Mouse (Mus musculus) granulocyte monocyte progenitor cell, adult 5-6 weeks (primary cell): ENCODE results near the gene Nup205. TPM values are rescaled to one million over a fixed set of nuclear protein-coding genes. Genes with fewer than 3 reads are reported as not detected.

Experiments
- ATAC-seq: replicated peaks from 2 replicates; pipeline ENCODE4 v1.8.0; 2016; ENCODE audit warnings: mild to moderate bottlenecking, moderate TSS enrichment, inconsistent platforms; ENCODE audit not compliant: poor library complexity, severe bottlenecking
- total RNA-seq, 2 experiments: library from RNA; stranded (forward) in 1 of 2; stranded (reverse) in 1 of 2; fragments of 200-712, 200-1000 nt in 1 of 2; fragments of >200 nt in 1 of 2; fragmentation: Nextera tagmentation in 1 of 2; gene quantifications; 2 replicates each; pipeline ENCODE4 v1.2.3; 2014 to 2017

Gene Nup205
- total RNA-seq, 2 experiments from 2014 or later = 72.3 to 85.3 TPM

GRCm38 (mm10) chr6:35243989-35244388, 66.8 kb downstream of the Nup205 start:
- no peak for ATAC-seq

- ATAC-seq = no peak
These were observed 67.9 kb downstream of the Nup205 start for GRCm38 (mm10) chr6:35245086-35245485.

- ATAC-seq = no peak
These were observed 74.7 kb downstream of the Nup205 start for GRCm38 (mm10) chr6:35251807-35252476.

- peak; percentile 79 for ATAC-seq
These were observed 75.5 kb downstream of the Nup205 start for GRCm38 (mm10) chr6:35252477-35253346.

- no peak for ATAC-seq
These were observed 76.3 kb downstream of the Nup205 start for GRCm38 (mm10) chr6:35253474-35253873.

- peak; percentile 52 for ATAC-seq
These were observed 77.1 kb downstream of the Nup205 start for GRCm38 (mm10) chr6:35254136-35254904.

- ATAC-seq = no peak
These were observed 77.8 kb downstream of the Nup205 start for GRCm38 (mm10) chr6:35255017-35255416.

GRCm38 (mm10) chr6:35256691-35257090, 79.5 kb downstream of the Nup205 start:
- ATAC-seq = 0 out of 2 replicates have a peak, but pooled peaks have one; percentile 6

GRCm38 (mm10) chr6:35257626-35258190, 80.5 kb downstream of the Nup205 start:
- no peak for ATAC-seq

- ATAC-seq = no peak
These were observed 81.7 kb downstream of the Nup205 start for GRCm38 (mm10) chr6:35258922-35259321.

GRCm38 (mm10) chr6:35259526-35259925, 82.3 kb downstream of the Nup205 start:
- no peak; the same call in 1 of the 2 replicates for ATAC-seq

- ATAC-seq = no peak
These were observed 83.3 kb downstream of the Nup205 start for GRCm38 (mm10) chr6:35260531-35260930.

GRCm38 (mm10) chr6:35265580-35266278, 88.5 kb downstream of the Nup205 start:
- ATAC-seq = no peak

- no peak for ATAC-seq
These were observed 91.5 kb downstream of the Nup205 start for GRCm38 (mm10) chr6:35268711-35269110.

- ATAC-seq = no peak
These were observed 92.4 kb downstream of the Nup205 start for GRCm38 (mm10) chr6:35269643-35270042.

GRCm38 (mm10) chr6:35271094-35271855, 94.1 kb downstream of the Nup205 start:
- ATAC-seq = no peak

- no peak for ATAC-seq
These were observed 94.9 kb downstream of the Nup205 start for GRCm38 (mm10) chr6:35271868-35272765.
